Mouse (Mus musculus): ENCODE data around the gene Ube2e2.

- TF ChIP-seq BHLHE40 (IDR thresholded peaks at IDR 0.05; ENCODE audit: borderline replicate concordance, low read depth, low read length) (no peak), CHD2 (IDR thresholded peaks at IDR 0.05; ENCODE audit: low read length) (no peak), SMC3 (IDR thresholded peaks at IDR 0.05; ENCODE audit: low read depth, low read length) (no peak), ZNF384 (IDR thresholded peaks at IDR 0.05; ENCODE audit: low read depth, low read length) (no peak), ZMIZ1 (IDR thresholded peaks at IDR 0.05; ENCODE audit: low read depth, low read length) (no peak)
These were observed 228.6 kb downstream of the Ube2e2 start for GRCm38 (mm10) chr14:18665267-18666024.

Data from MEL (cell line).